Mouse (Mus musculus) urinary bladder, postnatal 4 days (tissue): ENCODE measurements around the gene CN725425.

Experiments
- DNase-seq, 2 experiments: peaks; one replicate each; pipeline ENCODE4 v3.0.0; 2021 to 2022; ENCODE audit warnings: low spot score in 2 of 2

Gene CN725425

GRCm38 (mm10) chr15:91199256-91199905 lies at the start of gene CN725425:
TSS of gene CN725425 (plus strand) at chr15:91199494.
- DNase-seq, result peak in 1 of 2 experiments; percentile 59

GRCm38 (mm10) chr15:91152592-91152991 lies 46.7 kb upstream of the CN725425 start:
- DNase-seq, result no peak

GRCm38 (mm10) chr15:91153311-91153710 lies 46.0 kb upstream of the CN725425 start:
- no peak for DNase-seq

GRCm38 (mm10) chr15:91161153-91161552 lies 38.1 kb upstream of the CN725425 start:
- DNase-seq, result no peak

GRCm38 (mm10) chr15:91163454-91163853 lies 35.8 kb upstream of the CN725425 start:
- no peak for DNase-seq

GRCm38 (mm10) chr15:91165021-91165420 lies 34.3 kb upstream of the CN725425 start:
- DNase-seq, result no peak

GRCm38 (mm10) chr15:91167850-91168562 lies 31.3 kb upstream of the CN725425 start:
- no peak for DNase-seq

GRCm38 (mm10) chr15:91170602-91171328 lies 28.5 kb upstream of the CN725425 start:
- no peak for DNase-seq

GRCm38 (mm10) chr15:91171332-91171731 lies 28.0 kb upstream of the CN725425 start:
- no peak for DNase-seq

GRCm38 (mm10) chr15:91172193-91172592 lies 27.1 kb upstream of the CN725425 start:
- no peak for DNase-seq

- DNase-seq, result no peak
Observed at GRCm38 (mm10) chr15:91178656-91179314, 20.5 kb upstream of the CN725425 start.

- DNase-seq, result no peak
Observed at GRCm38 (mm10) chr15:91179911-91180622, 19.2 kb upstream of the CN725425 start.

GRCm38 (mm10) chr15:91186358-91186757 lies 12.9 kb upstream of the CN725425 start:
- DNase-seq, result no peak

- DNase-seq, result no peak
Observed at GRCm38 (mm10) chr15:91190026-91190425, 9.3 kb upstream of the CN725425 start.

GRCm38 (mm10) chr15:91190519-91191207 lies 8.6 kb upstream of the CN725425 start:
- no peak for DNase-seq

GRCm38 (mm10) chr15:91191412-91192222 lies 7.7 kb upstream of the CN725425 start, which contains the start of gene Abcd2:
TSS of gene Abcd2 (minus strand) at chr15:91191799.
- DNase-seq, result peak; percentile 63 to 66

- DNase-seq, result no peak
Observed at GRCm38 (mm10) chr15:91192223-91192598, 7.1 kb upstream of the CN725425 start.

- DNase-seq, result no peak
Observed at GRCm38 (mm10) chr15:91200833-91201232, 1.5 kb downstream of the CN725425 start.

- DNase-seq, result no peak
Observed at GRCm38 (mm10) chr15:91202486-91202885, 3.2 kb downstream of the CN725425 start.

GRCm38 (mm10) chr15:91203521-91203920 lies 4.2 kb downstream of the CN725425 start:
- DNase-seq, result no peak
